Mouse (Mus musculus) forebrain, embryonic 16.5 days (tissue): ENCODE results near the gene Srsf2. TPM values are rescaled to one million over a fixed set of nuclear protein-coding genes. Genes with fewer than 3 reads are reported as not detected.

Experiments
- ATAC-seq: fragments of 200-750 bp; cut with Nextera tagmentation; 2 replicates; pipeline ENCODE4 v1.8.0; 2017; ENCODE audit warnings: mild to moderate bottlenecking, moderate library complexity
- H3K27ac ChIP-seq: fragments of 300-500 bp; sonication (generic); 2 replicates; pipeline ENCODE4 v1.5.1; 2014; ENCODE audit warnings: low read length, control low read depth
- H3K27me3 ChIP-seq: fragments of 300-500 bp; sonication (generic); replicated peaks from 2 replicates; pipeline ENCODE4 v1.6.1; 2014; ENCODE audit warnings: low read length; ENCODE audit not compliant: control insufficient read depth, insufficient read depth
- H3K36me3 ChIP-seq: fragments of 300-500 bp; sonication (generic); 2 replicates; pipeline ENCODE4 v1.6.1; 2014; ENCODE audit not compliant: control insufficient read depth, insufficient read depth
- H3K4me1 ChIP-seq: fragments of 300-500 bp; sonication (generic); replicated peaks from 2 replicates; pipeline ENCODE4 v1.6.1; 2014; ENCODE audit warnings: low read length; ENCODE audit not compliant: control insufficient read depth, insufficient read depth
- H3K4me2 ChIP-seq: fragments of 300-500 bp; sonication (generic); 2 replicates; pipeline ENCODE4 v1.6.1; 2014; ENCODE audit warnings: mild to moderate bottlenecking, low read length, control low read depth
- H3K4me3 ChIP-seq: fragments of 300-500 bp; sonication (generic); replicated peaks from 2 replicates; pipeline ENCODE4 v1.5.1; 2014; ENCODE audit warnings: mild to moderate bottlenecking, low read length, control low read depth
- H3K9ac ChIP-seq: fragments of 300-500 bp; sonication (generic); replicated peaks from 2 replicates; pipeline ENCODE4 v1.6.1; 2014; ENCODE audit warnings: low read depth, low read length, control low read depth
- H3K9me3 ChIP-seq: fragments of 300-500 bp; sonication (generic); 2 replicates; pipeline ENCODE4 v1.6.1; 2016; ENCODE audit warnings: low read length; ENCODE audit not compliant: control insufficient read depth
- WGBS: fragments of 180-500 bp; shearing (Covaris S2); extraction: QIAGEN DNeasy Blood & Tissue Kit; methylation state at CpG from one replicate; pipeline ENCODE4 v1.1.7; 2014; 5-methylcytosine and 5-hydroxymethylcytosine counted together
- polyA plus RNA-seq: library from polyadenylated mRNA; unstranded; fragments of >200 nt; fragmentation: Nextera tagmentation; extraction: Ambion mirVana; gene quantifications from 2 replicates; pipeline ENCODE4 v1.2.1, GENCODE M21; 2015

The Srsf2 gene
- polyA plus RNA-seq, 1 experiment from 2014 or later = 649 TPM

DNA sequence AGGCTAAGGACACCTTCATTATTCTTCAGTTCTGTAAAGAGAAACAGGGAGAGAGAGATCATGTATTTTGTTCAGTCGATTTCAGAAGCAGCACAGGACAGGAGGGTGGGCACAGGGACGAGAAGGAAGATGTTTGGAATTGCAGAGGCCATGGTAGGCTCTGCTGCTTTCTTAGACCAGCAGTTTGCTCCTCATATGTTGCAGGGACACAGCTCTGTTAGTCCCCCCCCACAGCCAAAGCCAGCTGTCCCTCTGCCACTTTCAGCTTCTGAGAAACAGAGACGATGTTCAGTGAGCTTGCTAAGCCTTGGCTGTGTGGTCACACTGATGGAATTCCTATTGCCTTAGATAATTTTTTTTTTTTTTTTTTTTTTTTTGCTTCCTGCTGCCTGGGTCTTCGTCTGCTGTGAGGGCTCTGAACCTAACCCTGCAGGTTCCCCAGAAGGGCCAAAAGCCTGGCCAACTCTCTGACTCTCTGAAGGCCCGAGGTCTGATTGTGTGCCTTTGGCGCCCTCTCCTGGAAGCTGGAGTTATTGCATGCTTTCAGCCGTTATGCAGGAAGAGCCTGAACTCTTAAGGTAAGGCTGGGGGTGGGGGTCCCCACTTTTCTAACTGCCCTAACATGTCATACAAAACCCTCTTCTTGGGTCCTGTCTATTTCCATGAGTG lies 44.8 kb downstream of the Srsf2 start:
- H3K36me3 ChIP-seq = no peaks in the 10 kb centered on the region
- 24% methylated on average over 7 of the region's 7 CpGs for WGBS
- no peak overlapping the region for H3K9ac ChIP-seq
- peak overlapping the region; percentile 60; the same call in 1 of the 2 replicates for H3K27ac ChIP-seq
- no peak overlapping the region for H3K4me2 ChIP-seq
- H3K9me3 ChIP-seq = no peaks in the 10 kb centered on the region
- no peaks in the 10 kb centered on the region for H3K27me3 ChIP-seq
- peaks cover 35% of the 10 kb centered on the region for H3K4me1 ChIP-seq
- no peak for ATAC-seq
- H3K4me3 ChIP-seq = no peak overlapping the region

DNA sequence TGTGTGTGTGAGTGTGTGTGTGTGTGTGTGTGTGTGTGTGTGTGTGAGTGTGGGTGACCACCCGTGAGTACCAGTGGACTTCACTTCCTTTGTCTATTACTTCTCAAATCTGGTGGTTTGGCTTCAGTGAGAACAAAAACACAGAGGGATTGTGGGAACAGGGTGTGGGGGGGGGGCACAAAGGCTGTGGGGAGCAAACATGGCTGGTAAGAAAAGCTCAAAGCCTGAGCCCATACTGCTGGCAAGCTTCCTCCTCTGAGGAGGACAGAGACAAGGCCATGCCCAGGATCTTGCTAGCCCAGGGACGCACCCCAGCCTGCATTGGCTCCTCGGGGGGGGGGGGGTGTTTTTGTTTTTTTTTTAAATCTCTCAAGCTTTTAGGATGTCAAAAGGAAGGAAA lies 45.4 kb downstream of the Srsf2 start:
- Histone ChIP-seq H3K9ac (no peak overlapping the region), H3K4me1 (peaks cover 30% of the 10 kb centered on the region), H3K4me2 (no peak overlapping the region), H3K9me3 (no peaks in the 10 kb centered on the region), H3K36me3 (no peaks in the 10 kb centered on the region), H3K27ac (no peak overlapping the region; the same call in 1 of the 2 replicates), H3K4me3 (no peak overlapping the region), H3K27me3 (no peaks in the 10 kb centered on the region)
- no peak for ATAC-seq
- 64% methylated on average over 3 of the region's 3 CpGs for WGBS

GRCm38 (mm10) chr11:116807116-116807515 lies 45.8 kb downstream of the Srsf2 start:
- Histone ChIP-seq H3K27me3 (no peaks in the 10 kb centered on the region), H3K9me3 (no peaks in the 10 kb centered on the region), H3K27ac (no peak overlapping the region), H3K4me3 (no peak overlapping the region), H3K9ac (no peak overlapping the region), H3K36me3 (no peaks in the 10 kb centered on the region), H3K4me2 (no peak overlapping the region), H3K4me1 (peaks cover 26% of the 10 kb centered on the region)
- ATAC-seq = no peak
- WGBS = 44% methylated on average over 7 of the region's 7 CpGs

DNA sequence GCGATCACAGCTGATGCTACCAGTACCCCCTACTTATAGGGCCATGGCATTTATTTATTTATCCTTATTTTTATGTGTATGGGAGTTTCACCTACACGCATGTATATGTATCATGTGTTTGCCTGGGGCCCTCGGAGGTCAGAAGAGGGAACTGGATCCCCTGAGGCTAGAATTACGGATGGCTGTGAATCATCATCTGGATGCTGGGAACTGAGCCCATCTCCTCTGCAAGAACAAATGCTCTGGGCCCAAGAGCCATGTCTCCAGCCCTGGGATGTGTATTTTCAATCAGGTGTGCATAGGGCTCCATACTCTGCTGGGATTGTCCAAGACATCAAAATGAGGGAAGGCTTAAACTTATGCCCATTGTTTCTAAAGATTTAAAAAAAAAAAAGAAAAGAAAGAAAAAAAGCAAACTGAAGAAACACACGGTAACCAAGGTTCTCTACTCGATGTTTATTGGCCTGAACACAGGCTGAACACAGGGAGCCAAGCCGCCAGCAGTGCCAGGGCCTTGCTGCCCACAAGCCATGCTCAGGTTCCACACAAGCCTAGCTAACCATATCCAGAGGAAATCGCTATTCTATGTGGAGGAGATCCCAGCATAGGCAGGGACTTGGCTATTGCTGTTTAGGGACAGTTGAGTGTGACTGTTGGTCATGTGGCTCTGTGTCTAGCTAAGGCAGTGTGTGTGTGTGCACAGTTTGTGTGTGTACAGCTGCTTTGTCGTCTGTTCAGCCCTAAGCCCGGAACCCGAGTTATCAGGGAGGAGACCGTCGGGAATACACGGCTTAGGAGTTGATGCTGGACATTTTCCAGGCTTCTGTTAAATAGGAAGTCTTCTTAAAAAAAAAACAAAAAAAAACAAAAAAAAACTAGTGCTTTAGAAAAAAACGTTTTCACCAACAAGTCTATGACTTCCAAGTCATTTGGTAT lies 46.5 kb downstream of the Srsf2 start:
- no peak overlapping the region for H3K27ac ChIP-seq
- no peaks in the 10 kb centered on the region for H3K36me3 ChIP-seq

GRCm38 (mm10) chr11:116802709-116803108 lies 50.2 kb downstream of the Srsf2 start:
- Histone ChIP-seq H3K9me3 (no peaks in the 10 kb centered on the region), H3K4me2 (no peak overlapping the region), H3K27me3 (no peaks in the 10 kb centered on the region), H3K9ac (no peak overlapping the region), H3K27ac (no peak overlapping the region), H3K4me1 (peaks cover 2% of the 10 kb centered on the region; the same call in 1 of the 2 replicates), H3K4me3 (no peak overlapping the region), H3K36me3 (no peaks in the 10 kb centered on the region)
- WGBS = 85% methylated on average over 5 of the region's 5 CpGs
- no peak for ATAC-seq

More for the DNA sequence above, 46.5 kb downstream of the Srsf2 start:
- Histone ChIP-seq H3K9me3 (no peaks in the 10 kb centered on the region), H3K4me2 (no peak overlapping the region), H3K9ac (no peak overlapping the region), H3K27me3 (no peaks in the 10 kb centered on the region), H3K4me1 (peaks cover 20% of the 10 kb centered on the region), H3K4me3 (no peak overlapping the region)
- WGBS = 77% methylated on average over 15 of the region's 15 CpGs
- ATAC-seq = no peak

DNA sequence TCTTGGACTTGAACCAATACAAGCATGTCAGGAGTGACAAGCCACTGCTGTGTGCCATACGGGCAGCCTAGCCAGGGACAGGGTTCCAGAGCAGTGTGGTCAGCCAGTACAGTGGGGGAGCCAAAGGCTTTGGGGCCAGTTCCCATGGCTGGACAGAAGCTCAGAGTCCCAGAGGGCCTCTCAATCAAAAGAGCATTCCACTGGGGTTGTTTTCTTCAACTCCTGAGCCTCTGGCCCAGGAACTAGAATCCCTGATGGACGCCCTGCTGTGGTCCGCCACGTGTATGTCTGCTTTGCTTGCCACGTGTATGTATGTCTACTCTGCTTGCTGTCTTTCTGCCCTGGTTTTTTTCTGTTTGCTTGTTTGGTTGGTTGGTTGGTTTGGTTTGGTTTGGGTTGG lies 51.8 kb downstream of the Srsf2 start:
- Histone ChIP-seq H3K9me3 (no peaks in the 10 kb centered on the region), H3K27ac (no peak overlapping the region), H3K4me3 (no peak overlapping the region), H3K36me3 (no peaks in the 10 kb centered on the region), H3K4me2 (no peak overlapping the region), H3K9ac (no peak overlapping the region), H3K4me1 (no peaks in the 10 kb centered on the region), H3K27me3 (no peaks in the 10 kb centered on the region)
- no peak for ATAC-seq
- 68% methylated on average over 5 of the region's 5 CpGs for WGBS

Other genes starting within 250 kb of the Srsf2 start
- gene Rhbdf2, start 226.1 kb downstream of the Srsf2 start, polyA plus RNA-seq = 1.0 and 1.5 TPM in 2 replicates
- gene Prcd, start 199.6 kb downstream of the Srsf2 start, polyA plus RNA-seq = 2.9 and 3.2 TPM in 2 replicates
- 16.6 TPM in 2 replicates for gene Cygb, start 198.8 kb downstream of the Srsf2 start, polyA plus RNA-seq
- not detected in 2 replicates for gene St6galnac1, start 77.6 kb downstream of the Srsf2 start, polyA plus RNA-seq
- gene Mxra7, start 25.0 kb downstream of the Srsf2 start, polyA plus RNA-seq = 6.3 and 7.8 TPM in 2 replicates
- 80.4 and 88.5 TPM in 2 replicates for gene Mettl23, start 9.8 kb downstream of the Srsf2 start, polyA plus RNA-seq
- 71.2 and 72.5 TPM in 2 replicates for gene Jmjd6, start 9.6 kb downstream of the Srsf2 start, polyA plus RNA-seq
- 46.3 and 55.8 TPM in 2 replicates for gene Mfsd11, start 654 bp downstream of the Srsf2 start, polyA plus RNA-seq
- gene Mgat5b, start 65.8 kb upstream of the Srsf2 start, polyA plus RNA-seq = 30.0 and 33.0 TPM in 2 replicates